Mouse (Mus musculus) heart, embryonic 15.5 days (tissue): ENCODE data around the gene Gm12258. TPM values are rescaled to one million over a fixed set of nuclear protein-coding genes. Genes with fewer than 3 reads are reported as not detected.
"Not testable (repeated sequence)": the region's sequence is repeated elsewhere in the genome, so short reads cannot be mapped to it uniquely, and the experiment has no call there.

Source experiments
- ATAC-seq: fragments of 200-750 bp; cut with Nextera tagmentation; replicated peaks from 2 replicates; pipeline ENCODE4 v1.8.0; 2017; ENCODE audit warnings: low read depth, moderate TSS enrichment; ENCODE audit not compliant: insufficient number of reproducible peaks, insufficient read depth, low FRiP score
- H3K27ac ChIP-seq: fragments of 300-500 bp; sonication (generic); 2 replicates; pipeline ENCODE4 v1.5.1; 2015; ENCODE audit warnings: mild to moderate bottlenecking, inconsistent platforms
- H3K27me3 ChIP-seq: fragments of 300-500 bp; sonication (generic); 2 replicates; pipeline ENCODE4 v1.6.1; 2015; ENCODE audit warnings: inconsistent platforms
- H3K36me3 ChIP-seq: fragments of 300-500 bp; sonication (generic); 2 replicates; pipeline ENCODE4 v1.6.1; 2015; ENCODE audit warnings: mild to moderate bottlenecking, inconsistent platforms
- H3K4me1 ChIP-seq: fragments of 300-500 bp; sonication (generic); replicated peaks from 2 replicates; pipeline ENCODE4 v1.6.1; 2015; ENCODE audit warnings: inconsistent platforms
- H3K4me2 ChIP-seq: fragments of 300-500 bp; sonication (generic); 2 replicates; pipeline ENCODE4 v1.6.1; 2015; ENCODE audit warnings: inconsistent platforms, mild to moderate bottlenecking, moderate library complexity
- H3K4me3 ChIP-seq: fragments of 300-500 bp; sonication (generic); 2 replicates; pipeline ENCODE4 v1.5.1; 2015; ENCODE audit warnings: mild to moderate bottlenecking, inconsistent platforms
- H3K9ac ChIP-seq: fragments of 300-500 bp; sonication (generic); 2 replicates; pipeline ENCODE4 v1.6.1; 2015; ENCODE audit warnings: mild to moderate bottlenecking, inconsistent platforms
- H3K9me3 ChIP-seq: fragments of 300-500 bp; sonication (generic); replicated peaks from 2 replicates; pipeline ENCODE4 v1.6.1; 2016; ENCODE audit warnings: inconsistent platforms
- WGBS: fragments of 180-500 bp; shearing (Covaris S2); methylation state at CpG from one replicate; pipeline ENCODE4 v1.1.7; 2015; ENCODE audit warnings: mixed read lengths; 5-methylcytosine and 5-hydroxymethylcytosine counted together
- polyA plus RNA-seq: library from polyadenylated mRNA; unstranded; fragments of >200 nt; fragmentation: Nextera tagmentation; extraction: Ambion mirVana; gene quantifications from 2 replicates; pipeline ENCODE4 v1.2.1, GENCODE M21; 2015

The Gm12258 gene
- polyA plus RNA-seq: 3.8 and 4.6 TPM in 2 replicates

- Histone ChIP-seq H3K9ac (peak within 1 kb of the TSS; percentile 93), H3K4me2 (peak within 1 kb of the TSS; percentile 79), H3K4me3 (peak within 1 kb of the TSS; percentile 91), H3K27ac (peak within 1 kb of the TSS; percentile 68; the same call in 1 of the 2 replicates), H3K36me3 (peaks cover 17% of the 10 kb centered on the region), H3K27me3 (no peaks in the 10 kb centered on the region), H3K9me3 (no peaks in the 10 kb centered on the region), H3K4me1 (peaks cover 6% of the 10 kb centered on the region)
- whole genome bisulfite sequencing: under 1% methylated on average over 24 of the region's 24 CpGs
- peak; percentile 100 for ATAC-seq
Observed at GRCm38 (mm10) chr11:58846919-58847461, at the start of gene Gm12258. Gm12258 (plus strand) TSS chr11:58847158.

GRCm38 (mm10) chr11:58799747-58800146 is 47.2 kb upstream of the Gm12258 start:
- no peak for ATAC-seq

GRCm38 (mm10) chr11:58801558-58802228 is 45.3 kb upstream of the Gm12258 start, which contains the start of gene Fam183b:
Fam183b (minus strand) TSS chr11:58801960.
- Histone ChIP-seq H3K4me1 (peaks cover 5% of the 10 kb centered on the region; the same call in 1 of the 2 replicates), H3K27me3 (no peaks in the 10 kb centered on the region), H3K27ac (no peak within 1 kb of the TSS), H3K9me3 (no peaks in the 10 kb centered on the region), H3K4me2 (peak within 1 kb of the TSS; percentile 15; the same call in 1 of the 2 replicates), H3K9ac (no peak within 1 kb of the TSS), H3K4me3 (no peak within 1 kb of the TSS), H3K36me3 (no peaks in the 10 kb centered on the region)
- WGBS: 31% methylated on average over 14 of the region's 14 CpGs
- peak; percentile 55; the same call in 1 of the 2 replicates for ATAC-seq

More at GRCm38 (mm10) chr11:58799747-58800146, 47.2 kb upstream of the Gm12258 start:
- H3K4me2 ChIP-seq: no peak overlapping the region
- H3K4me1 ChIP-seq: peaks cover 5% of the 10 kb centered on the region; the same call in 1 of the 2 replicates
- no peak overlapping the region for H3K4me3 ChIP-seq
- H3K27ac ChIP-seq: no peak overlapping the region
- H3K36me3 ChIP-seq: no peaks in the 10 kb centered on the region
- no peaks in the 10 kb centered on the region for H3K9me3 ChIP-seq
- WGBS: 71% methylated on average over 5 of the region's 5 CpGs
- no peak overlapping the region for H3K9ac ChIP-seq
- H3K27me3 ChIP-seq: no peaks in the 10 kb centered on the region

GRCm38 (mm10) chr11:58803871-58804270 is 43.1 kb upstream of the Gm12258 start:
- no peaks in the 10 kb centered on the region for H3K27me3 ChIP-seq
- 69% methylated on average over 4 of the region's 4 CpGs for WGBS
- no peak for ATAC-seq
- no peak overlapping the region for H3K9ac ChIP-seq
- H3K36me3 ChIP-seq: no peaks in the 10 kb centered on the region
- peaks cover 5% of the 10 kb centered on the region; the same call in 1 of the 2 replicates for H3K4me1 ChIP-seq
- no peaks in the 10 kb centered on the region for H3K9me3 ChIP-seq
- no peak overlapping the region for H3K4me3 ChIP-seq
- no peak overlapping the region for H3K27ac ChIP-seq
- H3K4me2 ChIP-seq: no peak overlapping the region

- Histone ChIP-seq H3K36me3 (no peaks in the 10 kb centered on the region), H3K9ac (no peak overlapping the region), H3K27ac (no peak overlapping the region), H3K27me3 (no peaks in the 10 kb centered on the region), H3K4me3 (no peak overlapping the region), H3K4me1 (peaks cover 5% of the 10 kb centered on the region; the same call in 1 of the 2 replicates), H3K9me3 (no peaks in the 10 kb centered on the region), H3K4me2 (no peak overlapping the region)
- 55% methylated on average over 2 of the region's 2 CpGs for WGBS
- no peak for ATAC-seq
Observed at GRCm38 (mm10) chr11:58804393-58804792, 42.6 kb upstream of the Gm12258 start.

- Histone ChIP-seq H3K9ac (no peak overlapping the region), H3K27ac (no peak overlapping the region), H3K27me3 (no peaks in the 10 kb centered on the region), H3K9me3 (no peaks in the 10 kb centered on the region), H3K36me3 (no peaks in the 10 kb centered on the region), H3K4me2 (no peak overlapping the region), H3K4me3 (no peak overlapping the region), H3K4me1 (no peaks in the 10 kb centered on the region)
- WGBS: 16% methylated on average over 1 of the region's 1 CpGs
- ATAC-seq: no peak
Observed at GRCm38 (mm10) chr11:58812001-58812400, 35.0 kb upstream of the Gm12258 start.

GRCm38 (mm10) chr11:58814700-58815099 is 32.3 kb upstream of the Gm12258 start, which contains the start of gene Olfr313:
Olfr313 (plus strand) TSS chr11:58815000.
- not testable (repeated sequence) for H3K36me3 ChIP-seq, H3K27ac ChIP-seq, H3K4me1 ChIP-seq, H3K27me3 ChIP-seq, ATAC-seq, H3K9me3 ChIP-seq, H3K4me2 ChIP-seq, H3K9ac ChIP-seq, H3K4me3 ChIP-seq
- 50% methylated on average over 1 of the region's 1 CpGs for WGBS

- H3K4me1 ChIP-seq: no peaks in the 10 kb centered on the region
- no peak for ATAC-seq
- 81% methylated on average over 1 of the region's 1 CpGs for WGBS
- H3K27me3 ChIP-seq: no peaks in the 10 kb centered on the region
- no peaks in the 10 kb centered on the region for H3K36me3 ChIP-seq
- no peak overlapping the region for H3K27ac ChIP-seq
- H3K9me3 ChIP-seq: no peaks in the 10 kb centered on the region
- no peak overlapping the region for H3K4me2 ChIP-seq
- no peak overlapping the region for H3K4me3 ChIP-seq
- no peak overlapping the region for H3K9ac ChIP-seq
Observed at GRCm38 (mm10) chr11:58815676-58816075, 31.3 kb upstream of the Gm12258 start.

GRCm38 (mm10) chr11:58828937-58829336 is 18.0 kb upstream of the Gm12258 start, which contains the start of gene Olfr312:
Olfr312 (plus strand) TSS chr11:58829237.
- not testable (repeated sequence) for H3K9me3 ChIP-seq, H3K4me3 ChIP-seq, ATAC-seq, H3K4me2 ChIP-seq, H3K27ac ChIP-seq, H3K36me3 ChIP-seq, H3K27me3 ChIP-seq, H3K4me1 ChIP-seq, H3K9ac ChIP-seq

- WGBS: 61% methylated on average over 3 of the region's 3 CpGs
- no peaks in the 10 kb centered on the region for H3K9me3 ChIP-seq
- H3K4me2 ChIP-seq: no peak overlapping the region
- H3K27ac ChIP-seq: no peak overlapping the region
- ATAC-seq: no peak
- H3K4me3 ChIP-seq: no peak overlapping the region
- no peaks in the 10 kb centered on the region for H3K36me3 ChIP-seq
- H3K27me3 ChIP-seq: no peaks in the 10 kb centered on the region
- H3K9ac ChIP-seq: no peak overlapping the region
- H3K4me1 ChIP-seq: no peaks in the 10 kb centered on the region
Observed at GRCm38 (mm10) chr11:58829764-58830163, 17.2 kb upstream of the Gm12258 start.

- H3K27ac ChIP-seq, H3K4me3 ChIP-seq, H3K4me1 ChIP-seq, H3K9me3 ChIP-seq, ATAC-seq, H3K9ac ChIP-seq, H3K36me3 ChIP-seq, H3K27me3 ChIP-seq, H3K4me2 ChIP-seq: not testable (repeated sequence)
- WGBS: 64% methylated on average over 3 of the region's 3 CpGs
Observed at GRCm38 (mm10) chr11:58832541-58832940, 14.4 kb upstream of the Gm12258 start.

- not testable (repeated sequence) for H3K4me1 ChIP-seq, H3K27ac ChIP-seq, H3K9me3 ChIP-seq, H3K9ac ChIP-seq, ATAC-seq, H3K4me2 ChIP-seq, H3K36me3 ChIP-seq, H3K27me3 ChIP-seq, H3K4me3 ChIP-seq
Observed at GRCm38 (mm10) chr11:58838951-58839350, 8.0 kb upstream of the Gm12258 start, which contains the start of gene Olfr311. Olfr311 (plus strand) TSS chr11:58839251.
